Mouse (Mus musculus) G1E (cell line): Measurements from ENCODE around the gene Prr27. TPM values are rescaled to one million over a fixed set of nuclear protein-coding genes. Genes with fewer than 3 reads are reported as not detected.
A peak's percentile ranks its signal among the peaks of the same experiment; 100 is the strongest.

Experiments used
- ATAC-seq: 2 replicates; pipeline ENCODE4 v1.8.0; 2016; ENCODE audit warnings: mild to moderate bottlenecking; ENCODE audit not compliant: insufficient number of reproducible peaks, poor library complexity, low FRiP score, severe bottlenecking; ENCODE audit errors: extremely low read depth
- DNase-seq: peaks from one replicate; pipeline ENCODE4 v3.0.0; 2012; ENCODE audit warnings: low spot score
- H3K27me3 ChIP-seq: 2 replicates; pipeline ENCODE4 v1.6.1; 2012; ENCODE audit warnings: mild to moderate bottlenecking, low read length, inconsistent platforms; ENCODE audit not compliant: insufficient read depth
- H3K36me3 ChIP-seq: replicated peaks from 2 replicates; pipeline ENCODE3; 2012; ENCODE audit warnings: mild to moderate bottlenecking, inconsistent platforms
- H3K4me1 ChIP-seq: 2 replicates; pipeline ENCODE4 v1.6.1; 2012; ENCODE audit warnings: low read depth, low read length, inconsistent platforms, mixed read lengths; ENCODE audit not compliant: insufficient read depth
- H3K4me3 ChIP-seq: 2 replicates; pipeline ENCODE4 v1.5.1; 2012; ENCODE audit warnings: low read depth, mild to moderate bottlenecking, inconsistent platforms, low read length, moderate library complexity, mixed read lengths
- H3K9me3 ChIP-seq: replicated peaks from 2 replicates; pipeline ENCODE4 v1.6.1; 2012; ENCODE audit warnings: inconsistent platforms
- CTCF ChIP-seq: IDR thresholded peaks from 2 replicates; pipeline ENCODE4 v1.5.1; 2012; ENCODE audit warnings: low read depth, low read length, inconsistent platforms, mixed read lengths
- GATA1 ChIP-seq: IDR thresholded peaks from 2 replicates; pipeline ENCODE4 v1.6.1; 2012; ENCODE audit warnings: borderline replicate concordance, low read length, inconsistent platforms, mixed read lengths
- GATA2 ChIP-seq: IDR thresholded peaks from 2 replicates; pipeline ENCODE4 v1.6.1; 2012; ENCODE audit warnings: low read depth, low read length, inconsistent platforms, borderline replicate concordance
- POLR2AphosphoS5 ChIP-seq: IDR thresholded peaks from 2 replicates; pipeline ENCODE4 v1.6.1; 2012; ENCODE audit warnings: low read depth, low read length, inconsistent platforms; ENCODE audit not compliant: insufficient replicate concordance
- TAL1 ChIP-seq: conservative IDR thresholded peaks from 2 replicates; pipeline ENCODE4 v1.6.1; 2012; ENCODE audit warnings: low read depth, low read length, inconsistent platforms, mixed read lengths
- polyA plus RNA-seq: library from polyadenylated mRNA; stranded (reverse); fragments of >175 nt; gene quantifications from 2 replicates; pipeline ENCODE4 v1.2.3, GENCODE M21; 2012
- total RNA-seq, 2 experiments: library from RNA; stranded (forward) in 1 of 2; stranded (reverse) in 1 of 2; fragments of 200-1000 nt in 1 of 2; fragments of >200 nt in 1 of 2; fragmentation: Nextera tagmentation in 1 of 2; gene quantifications; 2 replicates each; pipeline ENCODE4 v1.2.3; 2014 to 2017

The Prr27 gene
- total and polyA plus RNA-seq, 3 experiments, result 0.11 TPM; not detected in 2

DNA sequence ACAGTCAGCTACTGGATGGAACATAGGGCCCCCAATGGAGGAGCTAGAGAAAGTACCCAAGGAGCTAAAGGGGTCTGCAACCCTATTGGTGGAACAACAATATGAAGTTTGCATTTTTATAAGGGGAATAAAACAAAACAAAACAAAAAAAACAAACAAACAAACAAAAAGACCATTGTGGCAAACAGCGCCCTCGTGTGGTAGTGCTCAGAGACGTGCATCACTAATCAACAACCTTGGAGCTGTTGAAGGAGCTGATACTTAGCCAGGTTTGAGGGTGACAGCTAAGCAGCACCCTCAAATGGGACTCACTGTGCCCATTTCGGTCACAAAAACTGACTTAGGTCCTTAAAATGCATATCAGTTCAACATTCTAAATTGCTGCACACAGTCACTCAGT, 45.9 kb downstream of the Prr27 start:
- Histone ChIP-seq H3K4me3 (no peak overlapping the region), H3K4me1 (no peaks in the 10 kb centered on the region), H3K27me3 (no peaks in the 10 kb centered on the region), H3K9me3 (no peaks in the 10 kb centered on the region), H3K36me3 (no peaks in the 10 kb centered on the region)
- TF ChIP-seq POLR2AphosphoS5, result no peak
- no peak for TF ChIP-seq GATA2
- TF ChIP-seq CTCF, result peak; percentile 30
- DNase-seq, result no peak
- no peak for ATAC-seq

DNA sequence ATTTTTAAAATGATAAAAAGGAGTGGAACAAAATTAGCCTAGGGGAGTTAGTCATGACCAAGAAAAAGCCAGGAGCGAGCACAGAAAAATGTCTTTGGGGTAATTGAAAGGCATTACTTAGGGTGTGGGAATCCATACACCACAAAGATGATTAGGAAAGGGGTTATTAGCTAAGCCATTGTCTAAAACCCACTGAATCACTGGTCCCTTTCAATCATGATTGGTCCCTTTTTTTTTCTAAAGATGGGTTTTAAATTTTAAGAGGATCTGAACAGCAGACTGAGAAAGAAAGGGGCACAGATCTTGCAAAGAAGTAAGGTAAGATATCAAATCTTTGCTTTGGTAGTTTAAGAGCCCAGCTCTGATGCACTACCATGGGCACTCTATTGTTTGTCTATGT, 59.2 kb downstream of the Prr27 start, which contains the start of gene Odam:
Gene Odam (plus strand): TSS at position 301 of the 400 bp plus-strand sequence.
- ATAC-seq (no peak), DNase-seq (no peak)
- no peaks in the 10 kb centered on the region for H3K27me3 ChIP-seq
- no peaks in the 10 kb centered on the region for H3K36me3 ChIP-seq
- H3K4me1 ChIP-seq, result no peaks in the 10 kb centered on the region
- H3K4me3 ChIP-seq, result no peak within 1 kb of the TSS
- TF ChIP-seq CTCF (no peak), POLR2AphosphoS5 (no peak), TAL1 (no peak), GATA2 (no peak), GATA1 (no peak)
- H3K9me3 ChIP-seq, result no peaks in the 10 kb centered on the region

Other genes starting within 250 kb of the Prr27 start
- not detected in 2 replicates for gene Sult1e1, start 234.1 kb upstream of the Prr27 start, total RNA-seq (2014; fragmentation: Nextera tagmentation)
- gene Sult1e1, start 234.1 kb upstream of the Prr27 start, total RNA-seq (2017), result not detected in 2 replicates
- gene Sult1e1, start 234.1 kb upstream of the Prr27 start, polyA plus RNA-seq, result not detected in 2 replicates
- gene Csn1s1, start 159.5 kb upstream of the Prr27 start, total RNA-seq (2014; fragmentation: Nextera tagmentation), result not detected in 2 replicates
- 0.23 TPM in 1 of 2 replicates, not detected in the other for gene Csn1s1, start 159.5 kb upstream of the Prr27 start, total RNA-seq (2017)
- not detected in 2 replicates for gene Csn1s1, start 159.5 kb upstream of the Prr27 start, polyA plus RNA-seq
- gene Csn2, start 126.1 kb upstream of the Prr27 start, total RNA-seq (2014; fragmentation: Nextera tagmentation), result not detected in 2 replicates
- 0.16 TPM in 1 of 2 replicates, not detected in the other for gene Csn2, start 126.1 kb upstream of the Prr27 start, total RNA-seq (2017)
- not detected in 2 replicates for gene Csn2, start 126.1 kb upstream of the Prr27 start, polyA plus RNA-seq
- gene Csn1s2a, start 51.1 kb upstream of the Prr27 start, total RNA-seq (2014; fragmentation: Nextera tagmentation), result not detected in 2 replicates
- 0.29 and 0.38 TPM in 2 replicates for gene Csn1s2a, start 51.1 kb upstream of the Prr27 start, total RNA-seq (2017)
- gene Csn1s2a, start 51.1 kb upstream of the Prr27 start, polyA plus RNA-seq, result not detected in 2 replicates
- gene Csn1s2b, start 17.6 kb upstream of the Prr27 start, total RNA-seq (2014; fragmentation: Nextera tagmentation), result not detected in 2 replicates
- gene Csn1s2b, start 17.6 kb upstream of the Prr27 start, total RNA-seq (2017), result 0.23 TPM in 1 of 2 replicates, not detected in the other
- gene Csn1s2b, start 17.6 kb upstream of the Prr27 start, polyA plus RNA-seq, result not detected in 2 replicates
- not detected in 2 replicates for gene Odam, start 59.3 kb downstream of the Prr27 start, total RNA-seq (2014; fragmentation: Nextera tagmentation)
- gene Odam, start 59.3 kb downstream of the Prr27 start, total RNA-seq (2017), result 0.11 TPM in 1 of 2 replicates, not detected in the other
- gene Odam, start 59.3 kb downstream of the Prr27 start, polyA plus RNA-seq, result not detected in 2 replicates
- not detected in 2 replicates for gene Csn3, start 99.9 kb downstream of the Prr27 start, total RNA-seq (2014; fragmentation: Nextera tagmentation)
- 0.16 and 0.23 TPM in 2 replicates for gene Csn3, start 99.9 kb downstream of the Prr27 start, total RNA-seq (2017)
- not detected in 2 replicates for gene Csn3, start 99.9 kb downstream of the Prr27 start, polyA plus RNA-seq
- gene 2310003L06Rik, start 143.8 kb downstream of the Prr27 start, total RNA-seq (2014; fragmentation: Nextera tagmentation), result not detected in 2 replicates
- gene 2310003L06Rik, start 143.8 kb downstream of the Prr27 start, total RNA-seq (2017), result 0.05 and 0.12 TPM in 2 replicates
- gene 2310003L06Rik, start 143.8 kb downstream of the Prr27 start, polyA plus RNA-seq, result not detected in 2 replicates
- gene Gm28434, start 143.8 kb downstream of the Prr27 start, total RNA-seq (2014; fragmentation: Nextera tagmentation), result not detected in 2 replicates
- not detected in 2 replicates for gene Gm28434, start 143.8 kb downstream of the Prr27 start, total RNA-seq (2017)
- not detected in 2 replicates for gene Gm28434, start 143.8 kb downstream of the Prr27 start, polyA plus RNA-seq
- gene Cabs1, start 153.8 kb downstream of the Prr27 start, total RNA-seq (2014; fragmentation: Nextera tagmentation), result not detected in 2 replicates
- gene Cabs1, start 153.8 kb downstream of the Prr27 start, total RNA-seq (2017), result 0.33 TPM in 1 of 2 replicates, not detected in the other
- gene Cabs1, start 153.8 kb downstream of the Prr27 start, polyA plus RNA-seq, result not detected in 2 replicates
- not detected in 2 replicates for gene Smr3a, start 176.9 kb downstream of the Prr27 start, total RNA-seq (2014; fragmentation: Nextera tagmentation)
- gene Smr3a, start 176.9 kb downstream of the Prr27 start, total RNA-seq (2017), result not detected in 2 replicates
- not detected in 2 replicates for gene Smr3a, start 176.9 kb downstream of the Prr27 start, polyA plus RNA-seq